Mouse (Mus musculus) thymus, adult 18-20 months (tissue): ENCODE measurements around the gene Ccdc57.
A peak's percentile ranks its signal among the peaks of the same experiment; 100 is the strongest.
"Not testable (repeated sequence)": the region's sequence is repeated elsewhere in the genome, so short reads cannot be mapped to it uniquely, and the experiment has no call there.

Experiments used
- DNase-seq, 2 experiments: peaks; one replicate each; pipeline ENCODE4 v3.0.0; 2022; ENCODE audit warnings: mixed read lengths in 2 of 2

Gene Ccdc57

GRCm38 (mm10) chr11:120902487-120903142, 30.1 kb downstream of the Ccdc57 start:
- DNase-seq: no peak

- no peak for DNase-seq
Observed at GRCm38 (mm10) chr11:120901729-120902486, 30.8 kb downstream of the Ccdc57 start.

GRCm38 (mm10) chr11:120900276-120901244, 32.1 kb downstream of the Ccdc57 start:
- DNase-seq: no peak

- no peak for DNase-seq
Observed at GRCm38 (mm10) chr11:120898114-120898548, 34.5 kb downstream of the Ccdc57 start.

- no peak for DNase-seq
Observed at GRCm38 (mm10) chr11:120895441-120895840, 37.2 kb downstream of the Ccdc57 start.

GRCm38 (mm10) chr11:120894397-120894796, 38.3 kb downstream of the Ccdc57 start:
- DNase-seq: no peak

GRCm38 (mm10) chr11:120889216-120889615, 43.5 kb downstream of the Ccdc57 start:
- DNase-seq: no peak

GRCm38 (mm10) chr11:120888718-120889117, 44.0 kb downstream of the Ccdc57 start:
- peak in 1 of 2 experiments; percentile 26 for DNase-seq

GRCm38 (mm10) chr11:120887502-120887901, 45.2 kb downstream of the Ccdc57 start:
- DNase-seq: no peak

GRCm38 (mm10) chr11:120886462-120886861, 46.2 kb downstream of the Ccdc57 start:
- DNase-seq: no peak

GRCm38 (mm10) chr11:120883601-120884000, 49.1 kb downstream of the Ccdc57 start:
- no peak for DNase-seq

GRCm38 (mm10) chr11:120882931-120883330, 49.7 kb downstream of the Ccdc57 start:
- DNase-seq: no peak

GRCm38 (mm10) chr11:120873206-120873605, 59.5 kb downstream of the Ccdc57 start:
- DNase-seq: no peak

GRCm38 (mm10) chr11:120871521-120871920, 61.2 kb downstream of the Ccdc57 start:
- DNase-seq: no peak

- DNase-seq: no peak
Observed at GRCm38 (mm10) chr11:120865816-120866215, 66.9 kb downstream of the Ccdc57 start.

- no peak for DNase-seq
Observed at GRCm38 (mm10) chr11:120862819-120863218, 69.9 kb downstream of the Ccdc57 start.

- not testable (repeated sequence) for DNase-seq
Observed at GRCm38 (mm10) chr11:120855938-120856337, 76.7 kb downstream of the Ccdc57 start.

- no peak for DNase-seq
Observed at GRCm38 (mm10) chr11:120853788-120854187, 78.9 kb downstream of the Ccdc57 start.

- no peak for DNase-seq
Observed at GRCm38 (mm10) chr11:120853158-120853557, 79.5 kb downstream of the Ccdc57 start.

GRCm38 (mm10) chr11:120852083-120852935, 80.4 kb downstream of the Ccdc57 start:
- no peak for DNase-seq

GRCm38 (mm10) chr11:120851582-120851981, 81.1 kb downstream of the Ccdc57 start:
- no peak for DNase-seq

GRCm38 (mm10) chr11:120851132-120851531, 81.5 kb downstream of the Ccdc57 start:
- DNase-seq: no peak
